Mouse (Mus musculus) cerebellum, adult (tissue): ENCODE measurements around the gene Gm12184.
"Not testable (repeated sequence)": the region's sequence is repeated elsewhere in the genome, so short reads cannot be mapped to it uniquely, and the experiment has no call there.

ENCODE experiments used
- ATAC-seq: cut with Nextera tagmentation; 2 replicates; pipeline ENCODE4 v1.9.2; 2017; ENCODE audit warnings: mild to moderate bottlenecking, moderate library complexity, mixed read lengths; ENCODE audit not compliant: insufficient number of reproducible peaks, low FRiP score, low TSS enrichment

Gene Gm12184

DNA sequence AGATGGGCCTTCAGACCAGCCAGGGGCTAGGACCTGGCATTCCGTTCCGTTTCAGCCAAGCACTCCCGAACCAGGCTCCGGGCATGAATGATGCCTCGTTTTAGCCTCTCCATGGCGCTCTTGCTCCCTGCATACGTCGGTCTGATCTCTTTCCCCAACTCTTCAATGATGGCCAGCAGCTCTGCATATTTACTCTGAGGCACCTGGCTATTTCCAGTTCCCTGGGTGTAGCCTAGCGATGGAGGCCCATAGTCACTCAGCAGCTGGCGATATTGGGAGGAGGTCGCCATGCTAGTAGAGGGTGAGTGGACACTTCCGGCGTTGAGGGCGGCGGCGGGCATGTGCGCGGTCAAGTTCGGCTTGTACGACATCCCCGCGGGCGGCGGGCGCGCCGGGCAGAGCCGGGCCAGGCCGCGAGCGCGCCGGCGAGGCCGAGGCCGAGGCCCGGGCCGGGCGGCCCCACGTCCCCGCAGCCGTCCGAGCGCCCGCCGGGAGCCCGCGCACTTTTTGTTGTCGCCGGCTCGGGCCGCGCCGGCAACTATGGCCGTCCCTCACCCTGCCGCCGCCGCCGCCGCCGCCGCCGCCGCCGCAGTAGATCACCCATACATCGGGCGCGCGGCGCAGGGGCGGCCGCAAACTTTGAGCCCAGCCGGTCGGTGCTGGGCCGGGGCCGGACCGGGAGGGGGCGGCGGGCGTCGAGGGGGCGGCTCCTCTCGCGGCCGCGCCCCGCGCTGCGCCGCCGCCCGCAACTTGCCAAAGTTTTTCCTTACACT is at the start of gene Gm12184, which contains the start of gene Trim7:
TSS of gene Gm12184 (minus strand) at position 677 of the 773 bp plus-strand sequence.
TSS of gene Trim7 (plus strand) at position 162 of the 773 bp plus-strand sequence.
- peak; percentile 74 for ATAC-seq

DNA sequence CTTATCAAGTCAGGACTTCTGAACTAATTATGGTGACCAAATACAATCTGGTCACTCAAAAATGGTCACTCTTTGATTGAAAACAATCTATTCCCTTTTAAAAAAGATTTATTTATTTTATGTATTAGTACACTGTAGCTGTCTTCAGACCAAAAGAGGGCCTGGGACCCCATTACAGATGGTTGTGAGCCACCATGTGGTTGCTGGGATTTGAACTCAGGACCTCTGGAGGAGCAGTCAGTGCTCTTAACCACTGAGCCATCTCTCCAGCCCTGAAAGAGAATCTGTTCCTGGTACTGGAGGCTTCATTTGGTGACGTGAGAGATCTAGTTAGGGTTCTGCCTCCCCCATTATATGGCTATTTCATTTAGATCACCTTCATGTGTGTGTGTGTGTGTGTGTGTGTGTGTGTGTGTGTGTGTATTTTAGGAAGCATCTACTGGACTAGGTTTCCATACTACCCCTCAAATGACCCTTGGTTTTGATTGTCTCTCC is 48.9 kb upstream of the Gm12184 start:
- not testable (repeated sequence) for ATAC-seq

DNA sequence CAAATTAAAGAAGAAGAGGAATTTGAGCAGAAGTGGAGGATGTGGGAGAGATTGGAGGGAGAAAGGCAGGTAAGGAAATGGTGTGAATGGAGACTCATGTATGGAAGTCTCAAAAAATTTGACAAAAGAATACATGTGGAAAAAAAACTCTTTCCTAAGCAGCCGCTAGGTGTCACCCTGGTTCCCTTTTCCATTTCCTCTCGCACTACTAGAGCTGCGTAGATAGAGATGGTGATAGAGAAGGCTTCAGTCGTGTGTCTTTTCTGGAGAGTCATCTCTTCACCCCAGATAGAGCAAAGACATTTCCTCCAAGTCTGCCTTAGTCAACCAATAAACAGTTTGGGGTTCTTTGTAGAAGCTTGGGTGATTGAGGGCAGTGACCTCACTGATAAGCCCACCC is 48.0 kb upstream of the Gm12184 start:
- no peak for ATAC-seq

DNA sequence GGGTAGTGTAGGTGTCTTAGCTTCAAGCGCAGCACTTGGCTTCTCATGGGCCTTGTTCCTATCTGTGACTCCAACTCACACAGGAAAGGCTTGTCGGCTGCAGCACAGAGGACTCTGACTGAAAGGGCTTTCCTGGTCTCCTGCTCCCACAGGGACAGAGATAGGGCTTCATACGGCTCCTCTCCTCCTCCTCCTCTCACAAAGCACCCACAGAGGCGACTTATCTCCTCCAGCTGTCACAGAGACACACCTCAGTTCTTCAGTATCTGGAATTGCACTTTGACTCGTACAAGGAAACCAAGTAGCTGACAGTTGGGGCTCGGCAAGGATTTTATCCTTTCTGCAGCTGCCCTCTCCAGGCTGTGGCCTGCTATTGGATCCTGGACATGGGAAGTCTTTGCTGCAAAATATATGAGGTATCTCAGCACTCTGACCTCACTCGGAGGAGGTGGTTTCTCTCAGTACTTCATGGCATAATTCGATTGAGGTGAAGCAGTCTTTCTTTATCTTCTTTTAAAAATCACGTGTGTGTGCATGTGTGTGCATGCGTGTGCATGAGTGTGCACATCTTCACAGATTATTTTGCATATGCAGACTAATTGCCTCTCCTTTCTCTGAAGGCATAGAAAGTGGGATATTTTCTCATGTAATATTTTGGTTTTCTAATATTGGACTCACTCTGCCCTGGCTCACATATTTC is 47.3 kb upstream of the Gm12184 start:
- ATAC-seq = no peak

DNA sequence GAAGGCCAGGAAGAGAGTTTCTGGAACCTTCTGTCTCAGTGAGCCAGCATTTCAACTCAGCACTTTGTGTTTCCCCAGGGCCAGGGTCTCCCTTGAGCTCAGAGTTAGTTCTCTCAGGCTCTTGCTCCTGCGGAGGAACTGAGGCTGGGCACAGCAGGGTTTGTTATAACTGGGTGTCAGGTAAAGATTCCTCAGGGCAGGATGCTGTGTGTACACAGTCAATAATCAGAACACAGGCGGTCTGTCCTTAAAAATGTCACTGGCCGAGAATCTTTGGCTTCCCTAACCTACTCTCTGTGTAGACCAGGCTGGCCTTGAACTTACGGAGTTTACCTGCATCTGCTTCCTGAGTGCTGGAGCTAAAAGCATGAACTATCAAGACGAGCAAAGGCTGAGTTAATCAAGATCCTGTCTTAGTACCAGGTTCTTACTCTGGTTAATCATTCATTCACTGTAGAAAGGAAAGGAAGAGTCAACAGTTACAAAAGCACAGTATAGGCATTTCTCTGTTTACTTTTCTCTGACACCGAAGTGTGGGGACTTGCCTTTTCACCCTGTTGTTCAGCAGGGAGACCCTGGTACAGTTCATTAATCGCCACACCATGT is 46.3 kb upstream of the Gm12184 start:
- no peak for ATAC-seq

DNA sequence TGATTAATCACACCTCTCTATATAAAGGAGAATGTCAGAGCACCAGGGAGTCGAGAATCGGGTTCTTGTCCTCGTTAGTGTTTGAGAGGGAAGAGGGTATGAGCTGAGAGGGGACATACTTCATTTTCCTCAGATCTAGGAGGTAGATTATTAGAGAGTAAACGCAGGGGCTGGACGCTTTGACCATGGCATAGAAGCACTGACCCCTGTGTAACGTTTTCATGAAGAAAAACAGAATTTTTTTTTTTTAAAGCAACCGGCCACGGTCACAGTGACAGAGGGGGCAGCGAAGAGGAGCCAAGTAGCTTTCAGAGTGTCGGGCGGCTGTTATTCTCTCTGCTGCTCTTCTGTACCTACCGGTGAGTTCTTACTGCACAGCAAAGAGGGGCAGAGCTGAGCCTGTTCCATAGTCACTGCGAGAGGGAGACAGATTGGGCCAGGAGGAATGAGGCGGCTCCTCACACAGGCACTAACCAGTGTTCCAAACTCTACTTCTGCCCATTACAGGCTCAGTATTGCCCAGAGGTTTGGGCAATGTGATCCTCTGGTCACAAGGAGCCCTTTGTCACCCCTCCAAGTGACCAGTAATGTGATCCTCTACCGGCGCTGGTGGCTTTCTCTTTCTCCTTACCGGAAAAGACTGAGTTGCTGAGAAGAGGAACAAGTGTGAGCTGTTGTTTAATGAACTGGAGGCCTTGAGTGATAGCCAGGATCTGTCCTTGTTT is 45.5 kb upstream of the Gm12184 start:
- ATAC-seq = peak; percentile 71

DNA sequence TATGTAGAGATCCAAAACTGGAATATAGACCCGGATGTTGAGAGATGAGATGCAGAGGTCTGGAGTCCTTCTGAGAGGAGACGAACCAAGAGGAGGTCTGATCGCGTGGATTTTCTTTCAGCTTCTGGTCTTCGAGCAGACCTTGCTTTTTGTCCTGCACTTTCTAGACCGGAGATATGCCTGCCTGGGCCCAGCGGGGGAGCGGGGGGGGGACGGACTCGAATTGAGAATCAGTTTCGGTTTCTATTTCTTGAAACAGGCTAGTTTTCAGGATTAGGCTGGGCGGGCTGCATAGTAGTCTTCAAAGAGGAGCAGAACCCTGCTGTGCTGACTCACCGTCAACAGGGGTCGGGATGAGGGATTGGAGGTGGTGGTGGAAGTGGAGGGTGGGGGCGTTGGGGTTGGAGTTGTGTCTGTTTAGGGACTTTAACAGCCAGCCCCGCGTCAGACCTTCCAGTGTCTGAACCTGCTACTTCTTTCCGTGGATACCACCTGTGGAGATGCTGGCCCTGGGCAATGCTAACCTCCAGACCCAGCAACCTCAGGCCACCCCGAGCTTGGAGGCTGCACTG is 44.8 kb upstream of the Gm12184 start, which contains the start of gene Irgm1:
TSS of gene Irgm1 (minus strand) at position 483 of the 572 bp plus-strand sequence.
- ATAC-seq = 0 out of 2 replicates have a peak, but pooled peaks have one; percentile 7

DNA sequence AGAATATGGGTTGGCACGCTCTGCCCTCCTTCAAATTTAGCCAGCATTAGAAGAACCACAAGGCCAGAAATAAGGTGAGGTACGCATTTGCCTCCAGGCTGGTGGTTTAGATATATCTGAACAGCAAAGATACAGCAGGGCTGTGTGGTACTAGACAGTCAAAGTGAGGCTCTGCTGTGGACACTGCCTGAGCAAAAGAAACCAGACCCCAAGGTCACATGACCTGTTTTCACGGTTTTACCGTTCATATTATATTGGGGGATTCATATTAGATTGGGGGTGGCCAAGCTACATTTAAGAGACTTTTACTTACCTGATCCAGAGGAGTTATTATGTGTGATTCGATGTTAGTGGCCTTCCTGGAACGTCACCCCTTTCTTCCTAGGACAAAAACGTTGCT is 44.3 kb upstream of the Gm12184 start:
- no peak for ATAC-seq

DNA sequence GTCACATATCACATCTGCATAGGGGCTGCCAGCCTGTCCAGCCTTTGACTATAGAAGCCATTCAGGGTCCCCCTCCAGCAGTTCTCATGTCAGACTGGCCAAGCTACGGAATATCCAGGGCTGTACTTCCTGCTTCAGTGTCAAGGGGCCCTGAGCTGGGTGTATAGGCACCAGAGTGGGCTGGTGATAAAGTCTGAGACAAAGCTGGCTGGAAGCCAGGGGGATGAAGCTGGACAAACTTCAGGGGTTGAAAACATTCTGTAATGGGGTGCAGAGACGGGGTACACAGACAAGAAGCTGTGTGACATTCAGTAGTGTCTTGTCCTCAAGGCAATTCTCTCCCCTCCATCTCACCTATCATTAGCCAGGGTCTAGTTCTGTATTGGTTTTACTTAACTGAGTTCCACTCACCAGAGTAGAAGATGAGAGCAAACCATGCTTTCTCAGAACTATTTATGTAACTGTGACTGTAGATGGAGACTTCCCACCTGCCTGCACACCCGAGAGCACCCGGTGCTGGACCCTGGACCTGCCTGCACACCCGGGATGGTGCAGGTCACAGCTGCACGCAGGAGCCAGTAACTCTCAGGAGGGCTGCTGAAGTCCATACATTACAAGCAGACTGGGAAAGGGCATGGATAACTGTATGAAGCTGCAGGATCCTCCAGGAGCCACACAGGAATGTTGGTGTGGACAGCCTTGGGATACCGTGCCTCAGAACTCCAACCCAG is 43.1 kb upstream of the Gm12184 start:
- no peak for ATAC-seq

DNA sequence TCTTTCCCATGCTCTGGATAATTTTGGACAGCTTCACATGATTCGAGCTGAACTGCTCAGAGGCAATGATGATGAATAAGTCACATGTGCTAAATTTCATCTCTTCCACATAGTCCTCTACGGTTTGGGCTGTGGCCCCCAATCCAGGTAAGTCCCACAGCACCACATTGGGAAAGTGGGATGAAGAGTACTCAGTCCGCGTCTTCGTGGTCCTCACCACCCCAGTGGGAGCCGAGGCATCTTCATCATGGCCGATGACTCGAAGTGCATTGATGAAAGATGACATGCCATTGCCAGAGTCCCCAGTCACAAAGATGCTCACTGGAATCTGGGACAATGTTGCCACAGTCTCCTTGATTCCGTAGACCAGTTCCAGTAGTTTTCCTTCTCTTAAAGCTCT is 40.0 kb upstream of the Gm12184 start:
- no peak for ATAC-seq

DNA sequence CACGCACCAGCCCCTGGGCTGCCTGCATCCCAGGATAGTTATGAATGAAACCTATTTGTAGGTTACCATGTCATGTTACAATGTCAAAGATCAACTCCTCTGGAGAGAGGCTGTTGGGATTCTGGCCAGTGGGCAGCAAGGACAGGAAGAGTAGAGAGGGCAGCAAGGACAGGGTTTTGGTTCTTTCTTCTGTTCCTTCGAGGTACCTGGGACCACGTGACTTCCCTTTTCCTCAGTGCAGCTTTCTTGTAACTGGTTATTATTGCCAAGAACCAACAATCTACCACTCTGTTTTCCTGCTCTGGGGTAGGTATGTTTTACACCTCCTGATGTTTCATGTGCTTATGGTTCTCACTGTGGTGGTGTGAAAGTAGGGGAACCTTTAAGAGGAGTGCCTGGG is 37.4 kb upstream of the Gm12184 start:
- no peak for ATAC-seq

DNA sequence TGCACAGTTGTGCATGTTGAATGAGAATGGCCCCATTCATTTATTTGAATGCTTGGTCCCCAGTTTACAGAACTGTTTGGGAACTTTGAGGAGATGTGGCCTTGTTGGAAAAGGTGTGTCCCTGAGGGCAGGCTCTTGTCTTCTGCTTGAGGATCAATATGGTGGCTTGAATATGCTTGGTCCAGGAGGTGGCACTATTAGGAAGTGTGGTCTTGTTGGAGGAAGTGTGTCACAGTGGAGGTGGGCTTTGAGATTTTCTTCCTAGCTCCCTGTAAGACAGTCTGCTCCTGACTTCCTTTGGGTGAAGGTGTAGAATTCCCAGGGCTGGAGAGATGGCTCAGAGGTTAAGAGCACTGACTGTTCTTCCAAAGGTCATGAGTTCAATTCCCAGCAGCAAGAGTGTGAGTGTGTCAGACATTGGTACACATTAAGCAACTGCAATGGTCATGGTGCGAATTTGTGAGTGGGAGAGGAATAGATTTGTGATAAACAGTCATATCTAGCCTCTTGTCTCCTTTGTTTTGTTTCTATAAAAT is 36.4 kb upstream of the Gm12184 start:
- no peak for ATAC-seq

DNA sequence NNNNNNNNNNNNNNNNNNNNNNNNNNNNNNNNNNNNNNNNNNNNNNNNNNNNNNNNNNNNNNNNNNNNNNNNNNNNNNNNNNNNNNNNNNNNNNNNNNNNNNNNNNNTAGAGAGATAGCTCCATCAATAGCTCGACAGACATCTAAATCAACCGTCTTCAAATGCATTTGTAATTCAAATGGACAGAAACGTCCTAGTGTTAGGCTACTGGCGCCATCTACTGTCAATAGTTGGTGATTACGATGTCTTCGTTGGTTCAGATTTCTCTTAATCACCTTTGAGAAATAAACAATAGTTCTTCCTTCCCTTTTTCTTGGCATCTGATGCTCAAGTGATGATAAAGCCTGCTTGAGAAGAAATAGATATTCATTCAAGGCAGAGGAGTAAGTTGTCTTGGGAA is 32.6 kb upstream of the Gm12184 start:
- no peak for ATAC-seq

DNA sequence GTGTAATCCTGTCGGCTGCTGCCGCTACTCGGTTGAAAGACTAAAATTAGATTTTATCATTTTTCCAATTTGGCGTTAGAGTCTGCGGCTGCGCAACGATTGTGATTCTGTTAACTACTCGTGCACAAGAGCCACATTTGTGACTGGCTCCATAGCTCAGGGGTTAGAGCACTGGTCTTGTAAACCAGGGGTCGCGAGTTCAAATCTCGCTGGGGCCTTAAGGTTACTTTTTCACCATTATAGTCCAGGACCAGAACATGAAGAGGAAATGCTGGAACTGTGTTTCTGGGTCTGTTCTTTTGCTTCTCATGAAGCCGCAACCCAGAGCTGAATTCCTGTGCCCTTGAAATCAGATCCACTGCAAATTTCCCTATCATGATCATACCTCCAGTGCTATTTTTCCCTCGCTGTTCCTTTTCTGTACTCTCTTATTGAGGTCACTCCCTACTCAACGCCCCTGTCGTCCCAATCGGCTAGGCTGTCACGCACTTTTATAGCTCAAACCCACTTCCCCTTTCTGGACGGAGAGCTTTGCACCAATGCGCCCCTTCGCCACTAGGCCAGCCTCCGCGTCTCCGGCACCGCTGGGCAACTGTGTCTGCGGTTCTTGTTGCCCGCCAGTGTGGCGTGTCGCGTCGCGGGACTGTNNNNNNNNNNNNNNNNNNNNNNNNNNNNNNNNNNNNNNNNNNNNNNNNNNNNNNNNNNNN is 27.2 kb upstream of the Gm12184 start:
- ATAC-seq = peak; percentile 62; the same call in 1 of the 2 replicates

DNA sequence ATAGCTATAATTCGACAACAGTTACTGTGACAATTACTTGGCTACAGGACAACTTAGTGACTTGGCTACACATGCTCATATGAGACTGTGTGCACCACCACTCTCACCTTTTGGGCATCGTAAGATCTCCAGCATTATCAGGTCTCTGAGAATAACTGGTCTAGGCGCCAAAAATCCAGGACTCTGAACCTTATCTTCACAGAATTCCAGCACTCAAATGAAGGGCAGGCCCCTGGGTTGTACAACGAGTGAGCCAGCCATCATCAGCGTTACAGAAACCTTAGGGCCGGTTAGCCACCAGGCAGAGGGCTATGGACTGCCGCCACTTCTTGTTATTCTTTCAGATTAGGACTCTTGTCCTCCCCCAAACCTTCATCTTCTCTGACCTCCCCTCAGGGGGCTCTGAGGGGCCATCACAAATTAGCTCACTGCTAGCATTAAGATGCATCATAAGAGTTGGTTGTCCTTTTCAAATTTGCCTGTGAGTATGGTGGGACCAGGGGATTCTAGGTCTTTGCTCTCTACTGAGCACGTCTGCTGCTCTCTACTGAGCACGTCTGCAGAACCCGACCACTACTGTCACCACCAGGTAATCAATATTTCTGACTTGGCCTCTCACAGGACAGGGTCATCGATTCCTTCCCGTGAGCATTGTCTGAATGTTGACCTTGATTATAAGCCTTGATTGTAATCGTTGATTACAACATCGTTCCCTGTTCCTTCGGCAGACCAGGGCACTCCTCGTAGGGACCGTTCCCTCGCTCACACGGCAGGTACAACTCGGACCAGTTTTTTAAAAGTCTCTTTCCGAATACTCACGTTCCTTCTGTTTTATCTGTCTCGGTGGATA is 26.4 kb upstream of the Gm12184 start:
- peak; percentile 41 for ATAC-seq

DNA sequence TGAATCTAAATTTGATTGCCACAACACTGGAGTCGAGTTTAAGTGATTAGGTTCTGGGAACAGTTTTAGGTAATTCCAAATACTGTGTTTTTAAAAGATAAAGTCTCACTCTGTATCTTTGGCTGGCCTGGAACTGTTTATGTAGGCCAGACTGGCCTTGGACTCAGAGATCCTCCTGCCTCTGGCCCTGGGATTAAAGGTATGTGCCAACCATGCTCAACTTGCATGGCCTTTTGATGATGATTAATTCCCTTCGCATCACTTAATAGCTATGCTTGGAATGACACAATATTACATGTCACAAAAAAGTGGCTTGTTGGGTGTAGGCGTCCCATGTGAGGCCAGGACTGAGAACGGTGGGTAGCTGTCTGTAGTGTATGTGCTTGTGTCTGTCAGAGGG is 25.7 kb upstream of the Gm12184 start:
- no peak for ATAC-seq

DNA sequence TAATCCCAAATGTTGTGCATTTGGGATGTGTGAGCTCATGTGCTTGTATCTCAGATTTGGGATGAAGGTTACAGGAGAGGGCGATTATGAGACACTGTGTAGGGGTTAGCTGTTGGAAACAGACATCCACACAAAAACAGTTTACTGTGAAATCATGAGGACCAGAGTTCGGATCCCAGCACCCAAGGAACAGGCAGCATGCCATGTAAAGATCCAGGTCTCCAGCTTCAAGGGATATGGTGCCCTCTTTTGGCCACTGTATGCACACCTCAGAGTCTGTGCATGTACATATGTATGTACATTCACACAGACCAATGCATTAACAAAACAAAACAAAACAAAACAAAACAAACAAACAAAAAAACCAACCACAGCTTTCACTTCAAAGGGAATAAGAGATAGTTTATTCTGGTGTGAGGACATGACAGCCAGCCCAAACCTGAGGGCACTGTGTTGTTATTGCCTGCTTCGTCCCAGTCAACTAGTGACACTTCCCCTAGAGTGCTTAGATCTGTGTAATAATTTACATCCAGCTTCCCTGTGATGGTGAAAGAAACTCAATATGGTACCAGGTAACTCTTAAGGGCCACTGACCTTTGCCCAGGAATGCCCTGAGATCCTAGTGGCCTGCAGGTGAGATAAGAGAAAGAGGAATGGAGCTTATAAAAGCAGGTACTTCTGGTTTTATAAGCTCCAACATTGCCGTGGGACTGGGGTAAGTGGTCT is 25.0 kb upstream of the Gm12184 start:
- no peak for ATAC-seq
